Mouse (Mus musculus) embryonic facial prominence, embryonic 14.5 days (tissue): ENCODE results near the gene Fam181a. TPM values are rescaled to one million over a fixed set of nuclear protein-coding genes. Genes with fewer than 3 reads are reported as not detected.

Source experiments
- ATAC-seq: fragments of 200-750 bp; cut with Nextera tagmentation; 2 replicates; pipeline ENCODE4 v1.8.0; 2017; ENCODE audit warnings: low read depth, moderate number of reproducible peaks, moderate TSS enrichment
- DNase-seq: peaks from one replicate; pipeline ENCODE4 v3.0.0-alpha.2; 2015; ENCODE audit warnings: low spot score
- H3K27ac ChIP-seq: fragments of 300-500 bp; sonication (generic); replicated peaks from 2 replicates; pipeline ENCODE4 v1.5.1; 2014; ENCODE audit warnings: low read depth, mild to moderate bottlenecking, low read length, moderate library complexity
- H3K27me3 ChIP-seq: fragments of 300-500 bp; sonication (generic); replicated peaks from 2 replicates; pipeline ENCODE4 v1.6.1; 2014; ENCODE audit warnings: low read length; ENCODE audit not compliant: control insufficient read depth, insufficient read depth
- H3K36me3 ChIP-seq: fragments of 300-500 bp; sonication (generic); 2 replicates; pipeline ENCODE4 v1.6.1; 2014; ENCODE audit warnings: low read length, mixed read lengths; ENCODE audit not compliant: control insufficient read depth, insufficient read depth
- H3K4me1 ChIP-seq: fragments of 300-500 bp; sonication (generic); 2 replicates; pipeline ENCODE4 v1.6.1; 2014; ENCODE audit warnings: antibody characterized with exemption, low read length; ENCODE audit not compliant: control insufficient read depth, insufficient read depth
- H3K4me2 ChIP-seq: fragments of 300-500 bp; sonication (generic); 2 replicates; pipeline ENCODE4 v1.6.1; 2014; ENCODE audit warnings: low read depth, mild to moderate bottlenecking, low read length, moderate library complexity, mixed read lengths
- H3K4me3 ChIP-seq: fragments of 300-500 bp; sonication (generic); 2 replicates; pipeline ENCODE4 v1.5.1; 2014; ENCODE audit warnings: low read depth, mild to moderate bottlenecking, low read length
- H3K9ac ChIP-seq: fragments of 300-500 bp; sonication (generic); 2 replicates; pipeline ENCODE4 v1.6.1; 2014; ENCODE audit warnings: low read depth, mild to moderate bottlenecking, low read length, moderate library complexity, mixed read lengths
- H3K9me3 ChIP-seq: fragments of 300-500 bp; sonication (generic); 2 replicates; pipeline ENCODE4 v1.6.1; 2016; ENCODE audit warnings: low read length; ENCODE audit not compliant: control insufficient read depth
- WGBS: fragments of 180-500 bp; shearing (Covaris S2); extraction: QIAGEN DNeasy Blood & Tissue Kit; methylation state at CpG from one replicate; pipeline ENCODE4 v1.1.7; 2014; 5-methylcytosine and 5-hydroxymethylcytosine counted together
- polyA plus RNA-seq: library from polyadenylated mRNA; unstranded; fragments of >200 nt; fragmentation: Nextera tagmentation; extraction: Ambion mirVana; gene quantifications from 2 replicates; pipeline ENCODE4 v1.2.1, GENCODE M21; 2014

Gene Fam181a
- polyA plus RNA-seq, 1 experiment from 2014 or later, result not detected

- H3K9ac ChIP-seq, result no peak within 1 kb of the TSS
- no peaks in the 10 kb centered on the region for H3K9me3 ChIP-seq
- 59% methylated on average over 14 of the region's 14 CpGs for WGBS
- H3K36me3 ChIP-seq, result no peaks in the 10 kb centered on the region
- ATAC-seq (no peak), DNase-seq (no peak)
- H3K27ac ChIP-seq, result no peak within 1 kb of the TSS
- H3K27me3 ChIP-seq, result no peaks in the 10 kb centered on the region
- no peak within 1 kb of the TSS for H3K4me3 ChIP-seq
- H3K4me2 ChIP-seq, result no peak within 1 kb of the TSS
- no peaks in the 10 kb centered on the region for H3K4me1 ChIP-seq
These were observed 45.1 kb downstream of the Fam181a start, which contains the start of gene Asb2 for GRCm38 (mm10) chr12:103355746-103356414. Gene Asb2, minus strand, starts transcription at chr12:103356001.

- Histone ChIP-seq H3K36me3 (no peaks in the 10 kb centered on the region), H3K27ac (no peak overlapping the region), H3K9me3 (no peaks in the 10 kb centered on the region), H3K9ac (no peak overlapping the region), H3K4me3 (no peak overlapping the region), H3K27me3 (no peaks in the 10 kb centered on the region), H3K4me1 (no peaks in the 10 kb centered on the region), H3K4me2 (no peak overlapping the region)
- DNase-seq (no peak), ATAC-seq (no peak)
- WGBS, result 89% methylated on average over 4 of the region's 4 CpGs
These were observed 45.6 kb downstream of the Fam181a start for GRCm38 (mm10) chr12:103356415-103356748.

GRCm38 (mm10) chr12:103358216-103358615 is 47.4 kb downstream of the Fam181a start:
- no peak overlapping the region for H3K27ac ChIP-seq
- ATAC-seq (no peak), DNase-seq (no peak)
- 66% methylated on average over 8 of the region's 8 CpGs for WGBS
- no peaks in the 10 kb centered on the region for H3K4me1 ChIP-seq
- H3K27me3 ChIP-seq, result no peaks in the 10 kb centered on the region
- H3K36me3 ChIP-seq, result no peaks in the 10 kb centered on the region
- no peaks in the 10 kb centered on the region for H3K9me3 ChIP-seq
- no peak overlapping the region for H3K9ac ChIP-seq
- no peak overlapping the region for H3K4me2 ChIP-seq
- no peak overlapping the region for H3K4me3 ChIP-seq

DNA sequence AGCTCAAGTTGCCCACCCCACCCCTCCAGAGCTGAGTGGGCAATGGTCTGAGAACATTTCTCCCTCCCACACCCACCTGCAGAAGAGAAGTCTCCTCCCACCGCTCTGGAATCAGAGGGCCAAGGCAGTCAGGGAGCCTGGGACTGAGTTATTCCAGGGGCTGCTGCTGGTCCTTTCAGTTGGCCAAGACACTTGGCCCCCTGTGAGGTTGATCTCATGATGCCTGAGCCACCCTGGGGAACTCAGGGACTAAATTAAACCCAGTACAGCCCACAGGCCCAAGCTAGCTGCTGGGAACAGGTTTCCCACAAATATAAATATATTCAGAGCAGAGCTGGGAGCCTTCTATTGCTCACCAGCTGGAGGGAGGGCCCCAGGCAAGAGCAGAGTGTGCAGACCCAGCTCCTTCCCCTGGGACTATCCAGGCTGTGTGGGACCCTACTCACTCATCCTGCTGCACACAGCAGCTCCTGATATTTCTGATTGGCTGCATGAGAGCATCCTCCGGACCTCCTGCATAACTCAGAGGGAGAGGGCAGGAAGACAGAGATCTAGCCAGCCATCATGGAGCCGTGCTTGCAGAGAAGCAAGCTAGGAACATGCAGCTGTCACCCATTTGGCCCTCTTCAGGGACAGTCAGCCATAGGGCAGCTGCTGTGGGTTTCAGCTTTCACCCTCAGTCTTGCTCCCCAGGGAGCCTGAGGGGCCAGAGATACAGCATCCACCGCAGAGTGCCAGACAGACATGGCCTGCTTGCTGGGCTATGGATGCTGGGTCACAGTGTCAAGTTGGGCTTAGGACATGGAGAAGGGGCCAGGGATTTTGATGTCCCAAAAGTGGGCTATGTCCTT is 48.4 kb downstream of the Fam181a start:
- no peak overlapping the region for H3K4me3 ChIP-seq
- H3K4me2 ChIP-seq, result no peak overlapping the region
- ATAC-seq (peak; percentile 76), DNase-seq (peak; percentile 74)
- no peaks in the 10 kb centered on the region for H3K36me3 ChIP-seq
- no peak overlapping the region for H3K27ac ChIP-seq
- H3K9me3 ChIP-seq, result no peaks in the 10 kb centered on the region
- H3K9ac ChIP-seq, result no peak overlapping the region
- WGBS, result 34% methylated on average over 4 of the region's 4 CpGs
- no peaks in the 10 kb centered on the region for H3K4me1 ChIP-seq
- H3K27me3 ChIP-seq, result no peaks in the 10 kb centered on the region

- no peaks in the 10 kb centered on the region for H3K4me1 ChIP-seq
- no peaks in the 10 kb centered on the region for H3K27me3 ChIP-seq
- no peak overlapping the region for H3K4me3 ChIP-seq
- 87% methylated on average over 8 of the region's 8 CpGs for whole genome bisulfite sequencing
- no peak overlapping the region for H3K27ac ChIP-seq
- H3K9ac ChIP-seq, result no peak overlapping the region
- ATAC-seq (no peak), DNase-seq (no peak)
- no peaks in the 10 kb centered on the region for H3K9me3 ChIP-seq
- no peaks in the 10 kb centered on the region for H3K36me3 ChIP-seq
- H3K4me2 ChIP-seq, result no peak overlapping the region
These were observed 50.0 kb downstream of the Fam181a start for GRCm38 (mm10) chr12:103360812-103361211.

GRCm38 (mm10) chr12:103361539-103362307 is 50.9 kb downstream of the Fam181a start:
- Histone ChIP-seq H3K4me3 (no peak overlapping the region), H3K4me1 (no peaks in the 10 kb centered on the region), H3K9me3 (no peaks in the 10 kb centered on the region), H3K27me3 (no peaks in the 10 kb centered on the region), H3K4me2 (no peak overlapping the region), H3K9ac (no peak overlapping the region), H3K36me3 (no peaks in the 10 kb centered on the region), H3K27ac (no peak overlapping the region)
- WGBS, result 83% methylated on average over 17 of the region's 17 CpGs
- no peak for ATAC-seq
- no peak for DNase-seq

DNA sequence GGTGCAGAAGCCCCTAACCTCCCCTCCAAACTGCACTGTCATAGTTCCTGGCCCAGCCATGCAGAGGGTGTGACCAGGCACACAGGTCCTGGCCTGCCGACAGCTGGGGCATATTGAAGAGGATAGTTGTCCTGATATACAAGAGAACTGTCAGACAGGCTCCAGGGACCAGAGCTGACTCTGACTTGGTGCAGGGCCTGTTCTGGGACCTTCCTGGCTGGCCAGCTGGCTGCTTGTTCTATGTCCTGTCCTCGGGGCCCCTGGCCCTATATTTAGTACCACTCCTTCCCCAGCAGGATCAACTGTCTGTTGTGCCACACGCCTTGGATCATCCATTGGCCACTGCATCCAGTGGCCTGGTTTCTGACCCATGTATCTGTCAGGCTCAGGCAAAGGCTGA is 51.6 kb downstream of the Fam181a start:
- WGBS, result 92% methylated on average over 3 of the region's 3 CpGs
- no peak for DNase-seq
- no peaks in the 10 kb centered on the region for H3K9me3 ChIP-seq
- no peak overlapping the region for H3K27ac ChIP-seq
- no peak overlapping the region for H3K4me2 ChIP-seq
- H3K4me1 ChIP-seq, result no peaks in the 10 kb centered on the region
- no peaks in the 10 kb centered on the region for H3K36me3 ChIP-seq
- no peak for ATAC-seq
- no peaks in the 10 kb centered on the region for H3K27me3 ChIP-seq
- no peak overlapping the region for H3K9ac ChIP-seq
- H3K4me3 ChIP-seq, result no peak overlapping the region
